Mouse (Mus musculus): ENCODE measurements around the gene Esrrg.

Esrrg gene

DNA sequence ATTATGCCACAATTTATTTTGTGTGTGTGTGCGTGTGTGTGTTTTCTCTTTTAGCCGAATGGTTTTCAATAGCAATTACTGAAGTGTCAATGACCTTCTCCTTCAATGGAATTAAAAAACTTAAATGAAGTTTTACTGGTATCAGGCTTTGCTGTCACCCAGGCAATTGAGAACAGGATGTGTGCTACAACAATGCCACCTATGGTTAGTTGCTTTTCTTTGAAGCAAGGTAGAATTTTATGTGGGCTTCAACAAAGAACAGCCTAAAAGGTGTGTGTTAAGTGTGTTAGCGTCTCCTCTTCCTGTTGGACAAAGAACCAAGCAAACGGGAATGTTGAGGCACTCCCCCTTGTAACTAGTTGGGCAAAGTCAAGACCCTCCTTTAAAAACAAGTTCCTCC lies 162.5 kb downstream of the Esrrg start:
- H3K4me1 ChIP-seq (replicated peaks; ENCODE audit: low read depth, low read length): no peaks in the 10 kb centered on the region
- H3K27me3 ChIP-seq (ENCODE audit: insufficient read depth, low read length): no peaks in the 10 kb centered on the region
- no peak for TF ChIP-seq NANOG (IDR thresholded peaks at IDR 0.05; ENCODE audit: borderline replicate concordance, low read length)
- no peak for TF ChIP-seq POU5F1 (IDR thresholded peaks at IDR 0.05; ENCODE audit: borderline replicate concordance, low read length)
- no peak for TF ChIP-seq CTCF (conservative IDR thresholded peaks at IDR 0.05; ENCODE audit: low read length)
- H3K9me3 ChIP-seq (ENCODE audit: low read length): peaks cover 8% of the 10 kb centered on the region; the same call in 1 of the 2 replicates
- H3K4me3 ChIP-seq (replicated peaks; ENCODE audit: low read length): no peak overlapping the region
- no peaks in the 10 kb centered on the region for H3K36me3 ChIP-seq (ENCODE audit: insufficient read depth, low read length)

DNA sequence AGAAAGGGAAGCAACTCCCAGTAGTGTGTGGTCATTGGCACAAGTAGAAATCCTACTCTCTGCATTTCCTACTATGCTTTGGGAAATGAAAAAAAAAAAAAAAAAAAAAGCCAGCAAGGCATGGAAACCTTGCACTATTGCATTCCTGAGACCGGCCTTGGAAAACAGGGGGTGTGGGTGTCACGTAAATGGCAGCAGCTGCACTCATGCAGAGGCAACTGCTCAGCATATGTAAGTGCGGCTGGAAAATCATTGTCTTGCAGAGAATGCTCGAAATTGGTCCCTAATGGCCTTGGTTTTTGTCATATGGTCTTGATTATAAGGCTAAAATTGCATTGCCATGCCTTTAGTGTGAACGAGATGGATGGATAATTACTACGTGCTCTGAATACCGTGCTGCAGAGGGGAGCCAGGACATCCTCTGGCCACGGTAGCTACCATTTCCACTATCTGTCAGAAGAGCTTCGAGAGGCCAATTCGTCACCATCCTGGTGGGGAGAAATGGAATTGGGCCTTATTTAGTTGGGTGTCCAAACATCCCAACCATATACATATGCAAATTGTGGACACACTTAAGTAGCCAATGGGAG lies 171.1 kb downstream of the Esrrg start:
- Histone ChIP-seq H3K36me3 (ENCODE audit: insufficient read depth, low read length) (no peaks in the 10 kb centered on the region), H3K27me3 (ENCODE audit: insufficient read depth, low read length) (peaks cover 2% of the 10 kb centered on the region; the same call in 1 of the 2 replicates), H3K4me1 (replicated peaks; ENCODE audit: low read depth, low read length) (peaks cover 8% of the 10 kb centered on the region), H3K4me3 (replicated peaks; ENCODE audit: low read length) (no peak overlapping the region), H3K9me3 (ENCODE audit: low read length) (peaks cover 4% of the 10 kb centered on the region; the same call in 1 of the 2 replicates)
- TF ChIP-seq NANOG (IDR thresholded peaks at IDR 0.05; ENCODE audit: borderline replicate concordance, low read length) (no peak), POU5F1 (IDR thresholded peaks at IDR 0.05; ENCODE audit: borderline replicate concordance, low read length) (no peak), CTCF (conservative IDR thresholded peaks at IDR 0.05; ENCODE audit: low read length) (no peak)

DNA sequence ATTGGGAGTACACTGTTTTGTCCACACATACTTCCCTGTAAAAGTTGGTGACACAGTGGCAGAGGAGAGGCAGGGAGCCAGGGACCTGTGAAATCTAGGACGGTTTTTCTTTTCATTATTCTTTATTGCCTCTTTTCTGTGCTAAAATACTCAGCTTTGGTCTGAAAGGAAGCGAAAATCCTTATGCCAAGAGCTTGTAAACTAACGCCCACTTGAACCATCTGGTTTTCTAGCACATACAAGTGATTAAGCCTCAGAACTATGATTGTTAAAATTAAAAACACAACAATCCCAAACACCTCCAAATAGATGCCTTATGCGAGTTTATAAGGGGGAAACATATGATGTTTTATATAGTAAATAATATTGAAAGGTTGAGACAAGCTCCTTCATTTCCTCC lies 176.6 kb downstream of the Esrrg start:
- no peak overlapping the region for H3K4me3 ChIP-seq (replicated peaks; ENCODE audit: low read length)
- peaks cover 5% of the 10 kb centered on the region for H3K27me3 ChIP-seq (ENCODE audit: insufficient read depth, low read length)
- no peaks in the 10 kb centered on the region for H3K9me3 ChIP-seq (ENCODE audit: low read length)
- H3K36me3 ChIP-seq (ENCODE audit: insufficient read depth, low read length): no peaks in the 10 kb centered on the region
- H3K4me1 ChIP-seq (replicated peaks; ENCODE audit: low read depth, low read length): peaks cover 12% of the 10 kb centered on the region
- TF ChIP-seq NANOG (IDR thresholded peaks at IDR 0.05; ENCODE audit: borderline replicate concordance, low read length) (no peak), CTCF (conservative IDR thresholded peaks at IDR 0.05; ENCODE audit: low read length) (no peak), POU5F1 (IDR thresholded peaks at IDR 0.05; ENCODE audit: borderline replicate concordance, low read length) (no peak)

DNA sequence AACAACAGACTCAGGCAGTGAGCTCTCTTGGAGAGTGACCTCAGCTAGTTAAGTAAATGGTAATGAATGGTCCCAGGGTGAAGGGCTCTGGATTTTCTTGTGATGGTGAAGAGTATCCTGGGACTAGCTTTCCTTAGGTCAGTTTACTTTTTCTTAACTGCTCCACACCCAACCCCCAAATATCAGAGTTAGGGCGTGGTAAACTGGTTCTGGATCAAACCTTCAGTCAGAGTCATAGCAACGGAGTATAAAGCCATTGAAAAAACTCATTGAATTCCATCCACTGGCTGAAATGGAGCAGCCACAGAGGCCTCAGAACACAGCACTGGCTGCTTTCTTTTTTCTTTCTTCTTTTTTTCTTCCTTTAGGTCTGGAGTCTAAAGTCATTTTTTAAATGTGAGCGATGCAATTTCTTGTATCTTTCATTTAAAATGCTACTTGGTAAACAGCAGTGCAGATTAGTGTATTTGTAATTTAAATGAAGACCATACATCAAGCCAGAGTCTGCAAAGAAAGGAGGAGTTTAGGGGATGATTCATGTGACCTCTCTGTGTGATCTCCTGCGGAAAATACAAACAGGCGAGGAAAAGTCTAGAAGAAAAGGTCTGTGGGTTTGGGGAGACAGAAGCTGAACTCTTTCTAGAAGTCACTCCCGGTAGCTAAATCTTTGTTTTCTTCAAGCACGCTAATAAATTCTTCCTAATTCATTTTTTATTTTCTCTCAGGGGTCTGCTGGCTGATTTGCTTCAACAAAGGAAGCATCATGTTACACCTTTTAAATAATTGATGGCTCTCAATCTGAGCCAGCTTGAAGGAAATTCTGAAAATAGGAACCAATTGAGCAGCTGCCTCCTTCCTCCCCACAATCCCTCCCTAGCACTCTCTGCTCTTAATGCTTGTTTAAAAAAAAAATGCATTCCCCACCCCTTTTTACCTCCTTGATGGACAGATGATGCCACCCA lies 178.7 kb downstream of the Esrrg start:
- Histone ChIP-seq H3K4me1 (replicated peaks; ENCODE audit: low read depth, low read length) (peaks cover 12% of the 10 kb centered on the region), H3K9me3 (ENCODE audit: low read length) (no peaks in the 10 kb centered on the region), H3K4me3 (replicated peaks; ENCODE audit: low read length) (no peak overlapping the region), H3K36me3 (ENCODE audit: insufficient read depth, low read length) (no peaks in the 10 kb centered on the region), H3K27me3 (ENCODE audit: insufficient read depth, low read length) (peaks cover 5% of the 10 kb centered on the region)
- TF ChIP-seq POU5F1 (IDR thresholded peaks at IDR 0.05; ENCODE audit: borderline replicate concordance, low read length) (no peak), NANOG (IDR thresholded peaks at IDR 0.05; ENCODE audit: borderline replicate concordance, low read length) (no peak), CTCF (conservative IDR thresholded peaks at IDR 0.05; ENCODE audit: low read length) (no peak)

DNA sequence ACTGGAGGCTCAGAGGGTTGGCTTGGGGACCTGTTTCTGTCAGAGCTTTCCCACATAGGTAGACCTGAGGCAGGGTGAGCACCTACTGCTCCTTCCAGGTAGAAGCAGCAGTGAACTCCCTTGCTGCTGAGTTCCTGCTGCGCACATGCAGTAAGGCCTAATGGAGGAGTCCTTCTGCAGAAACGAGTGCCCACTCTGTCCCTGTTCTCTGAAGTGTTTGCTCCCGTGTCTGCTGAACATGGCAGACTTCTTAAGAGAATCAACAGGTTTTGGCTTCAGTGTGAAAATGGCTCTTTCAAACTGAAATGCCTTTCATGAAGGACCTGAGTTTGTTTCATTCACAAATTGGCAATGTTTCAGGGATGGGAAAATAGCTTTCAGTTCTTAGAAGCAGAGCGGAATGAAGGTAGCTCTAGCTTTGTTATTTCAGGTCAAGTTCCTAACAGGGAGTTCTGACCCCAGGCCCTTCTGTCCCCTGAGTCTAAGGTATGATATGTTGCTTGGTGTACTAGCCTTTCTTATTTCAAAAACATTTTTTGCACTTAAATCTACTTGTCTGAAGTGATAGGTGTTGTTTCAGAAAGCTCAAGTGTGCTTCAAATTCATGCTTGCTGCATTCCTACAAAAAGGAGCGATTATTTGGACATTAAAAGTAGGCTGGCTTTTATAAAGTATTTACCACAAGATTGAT lies 185.8 kb downstream of the Esrrg start:
- no peaks in the 10 kb centered on the region for H3K36me3 ChIP-seq (ENCODE audit: insufficient read depth, low read length)
- no peaks in the 10 kb centered on the region for H3K27me3 ChIP-seq (ENCODE audit: insufficient read depth, low read length)
- TF ChIP-seq POU5F1 (IDR thresholded peaks at IDR 0.05; ENCODE audit: borderline replicate concordance, low read length) (no peak), NANOG (IDR thresholded peaks at IDR 0.05; ENCODE audit: borderline replicate concordance, low read length) (no peak), CTCF (conservative IDR thresholded peaks at IDR 0.05; ENCODE audit: low read length) (no peak)
- H3K4me3 ChIP-seq (replicated peaks; ENCODE audit: low read length): no peak overlapping the region
- no peaks in the 10 kb centered on the region for H3K4me1 ChIP-seq (replicated peaks; ENCODE audit: low read depth, low read length)
- no peaks in the 10 kb centered on the region for H3K9me3 ChIP-seq (ENCODE audit: low read length)

DNA sequence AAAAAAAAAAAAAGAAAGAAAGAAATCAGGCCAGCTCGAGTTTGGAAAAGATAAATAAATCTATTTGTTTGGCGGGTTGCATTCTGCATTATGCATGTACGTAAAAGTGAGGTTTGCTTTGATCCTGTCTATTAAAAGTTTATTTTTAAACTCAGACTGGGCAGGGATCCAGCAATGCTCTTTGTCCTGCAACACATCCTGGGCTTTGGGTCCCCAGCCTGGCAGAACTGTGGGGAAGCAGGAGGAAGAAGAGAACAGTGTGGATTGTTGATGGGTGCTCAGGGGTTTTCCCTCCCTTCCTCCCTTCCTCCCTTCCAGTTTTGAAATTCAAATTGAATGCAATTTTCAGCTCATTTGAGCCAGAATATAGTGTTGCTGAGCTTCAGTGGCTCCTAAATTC lies 187.0 kb downstream of the Esrrg start:
- no peaks in the 10 kb centered on the region for H3K36me3 ChIP-seq (ENCODE audit: insufficient read depth, low read length)
- no peaks in the 10 kb centered on the region for H3K9me3 ChIP-seq (ENCODE audit: low read length)
- no peak overlapping the region for H3K4me3 ChIP-seq (replicated peaks; ENCODE audit: low read length)
- H3K4me1 ChIP-seq (replicated peaks; ENCODE audit: low read depth, low read length): no peaks in the 10 kb centered on the region
- no peak for TF ChIP-seq NANOG (IDR thresholded peaks at IDR 0.05; ENCODE audit: borderline replicate concordance, low read length)
- TF ChIP-seq POU5F1 (IDR thresholded peaks at IDR 0.05; ENCODE audit: borderline replicate concordance, low read length): no peak
- no peak for TF ChIP-seq CTCF (conservative IDR thresholded peaks at IDR 0.05; ENCODE audit: low read length)
- H3K27me3 ChIP-seq (ENCODE audit: insufficient read depth, low read length): no peaks in the 10 kb centered on the region

DNA sequence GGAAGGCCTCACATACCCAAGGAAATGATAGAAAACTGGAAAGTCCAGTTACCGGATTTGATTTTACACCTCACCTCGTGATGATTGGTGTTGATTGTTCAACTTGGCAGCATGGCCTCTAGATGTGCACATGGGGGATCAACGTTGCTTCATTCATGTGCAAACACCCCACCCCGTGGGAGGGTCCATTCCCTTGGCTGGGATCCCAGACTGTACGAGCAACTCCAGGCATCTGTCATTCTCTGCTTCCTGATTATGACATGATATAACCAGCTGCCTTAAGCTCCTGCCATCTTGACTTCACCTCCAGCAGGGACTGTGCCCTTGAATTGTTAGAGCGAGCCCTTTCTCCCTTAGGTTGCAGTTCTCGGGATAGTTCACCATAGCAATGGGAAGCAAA lies 190.7 kb downstream of the Esrrg start:
- Histone ChIP-seq H3K9me3 (ENCODE audit: low read length) (no peaks in the 10 kb centered on the region), H3K36me3 (ENCODE audit: insufficient read depth, low read length) (no peaks in the 10 kb centered on the region), H3K27me3 (ENCODE audit: insufficient read depth, low read length) (no peaks in the 10 kb centered on the region; the same call in 1 of the 2 replicates), H3K4me3 (replicated peaks; ENCODE audit: low read length) (no peak overlapping the region), H3K4me1 (replicated peaks; ENCODE audit: low read depth, low read length) (no peaks in the 10 kb centered on the region)
- TF ChIP-seq POU5F1 (IDR thresholded peaks at IDR 0.05; ENCODE audit: borderline replicate concordance, low read length) (no peak), NANOG (IDR thresholded peaks at IDR 0.05; ENCODE audit: borderline replicate concordance, low read length) (no peak), CTCF (conservative IDR thresholded peaks at IDR 0.05; ENCODE audit: low read length) (no peak)

DNA sequence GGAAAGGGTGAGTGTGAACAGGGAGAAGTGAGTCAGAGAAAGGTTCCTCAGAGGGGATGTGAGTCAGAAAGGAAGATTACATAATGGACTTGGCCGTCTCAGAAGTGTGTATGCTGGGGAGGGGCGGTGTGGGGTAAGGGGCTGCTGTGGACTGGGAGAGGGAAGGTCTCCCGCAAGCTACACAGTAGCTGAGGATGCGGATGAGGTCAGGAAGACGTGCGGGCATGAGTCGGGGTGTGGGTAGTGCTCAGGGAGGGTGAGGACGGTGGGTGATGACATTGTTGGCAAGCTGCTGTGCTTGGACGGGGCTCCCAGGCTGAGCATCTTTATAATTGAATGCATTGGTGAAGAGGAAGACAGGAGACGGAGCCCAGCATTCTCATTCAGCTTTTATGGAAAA lies 192.2 kb downstream of the Esrrg start:
- Histone ChIP-seq H3K4me3 (replicated peaks; ENCODE audit: low read length) (no peak overlapping the region), H3K9me3 (ENCODE audit: low read length) (no peaks in the 10 kb centered on the region), H3K27me3 (ENCODE audit: insufficient read depth, low read length) (no peaks in the 10 kb centered on the region; the same call in 1 of the 2 replicates), H3K4me1 (replicated peaks; ENCODE audit: low read depth, low read length) (no peaks in the 10 kb centered on the region), H3K36me3 (ENCODE audit: insufficient read depth, low read length) (no peaks in the 10 kb centered on the region)
- TF ChIP-seq CTCF (conservative IDR thresholded peaks at IDR 0.05; ENCODE audit: low read length) (no peak), POU5F1 (IDR thresholded peaks at IDR 0.05; ENCODE audit: borderline replicate concordance, low read length) (no peak), NANOG (IDR thresholded peaks at IDR 0.05; ENCODE audit: borderline replicate concordance, low read length) (no peak)

Measured in E14TG2a.4 (cell line).